Mouse (Mus musculus) small intestine, adult 2 months (tissue): ENCODE measurements at regions not wholly inside any gene's neighbourhood (a gene's known extent, or its start where the extent isn't known, plus 50 kb on each side); places are given as distances from the start of the nearest gene placed in this dataset.
A peak's percentile ranks its signal among the peaks of the same experiment; 100 is the strongest.

ENCODE experiments used
- H3K27ac ChIP-seq: fragments of 200-500 bp; 2 replicates; pipeline ENCODE4 v1.5.1; 2012; ENCODE audit warnings: low read depth, low read length, control low read depth, inconsistent platforms; ENCODE audit not compliant: insufficient read depth
- H3K27me3 ChIP-seq: fragments of 200-500 bp; 2 replicates; pipeline ENCODE4 v1.6.1; 2012; ENCODE audit warnings: mild to moderate bottlenecking, moderate library complexity, low read length, inconsistent platforms; ENCODE audit not compliant: control insufficient read depth, insufficient read depth
- H3K36me3 ChIP-seq: fragments of 200-500 bp; 2 replicates; pipeline ENCODE4 v1.6.1; 2012; ENCODE audit warnings: mild to moderate bottlenecking, low read length, control low read depth, inconsistent platforms; ENCODE audit not compliant: control insufficient read depth, insufficient read depth
- H3K4me1 ChIP-seq: fragments of 200-500 bp; 2 replicates; pipeline ENCODE4 v1.6.1; 2012; ENCODE audit warnings: low read length, inconsistent platforms, mixed read lengths; ENCODE audit not compliant: control insufficient read depth, insufficient read depth, insufficient read length
- H3K4me3 ChIP-seq: fragments of 200-500 bp; 2 replicates; pipeline ENCODE4 v1.5.1; 2012; ENCODE audit warnings: low read depth, mild to moderate bottlenecking, control low read depth, inconsistent platforms, low read length, moderate library complexity
- CTCF ChIP-seq: fragments of 200-500 bp; IDR thresholded peaks from 2 replicates; pipeline ENCODE4 v1.5.1; 2012; ENCODE audit warnings: low read depth, mild to moderate bottlenecking, control low read depth, inconsistent platforms, low read length, moderate library complexity, mixed read lengths; ENCODE audit not compliant: insufficient replicate concordance, insufficient read length; ENCODE audit errors: extremely low read depth
- POLR2A ChIP-seq: fragments of 200-500 bp; IDR thresholded peaks from 2 replicates; pipeline ENCODE4 v1.6.1; 2012; ENCODE audit warnings: low read depth, mild to moderate bottlenecking, control low read depth, inconsistent platforms, low read length, moderate library complexity
- WGBS: fragments of 180-500 bp; shearing (Covaris S2); methylation state at CpG from one replicate; pipeline ENCODE4 v1.1.7; 2018; 5-methylcytosine and 5-hydroxymethylcytosine counted together

- H3K4me1 ChIP-seq: no peaks in the 10 kb centered on the region
- WGBS: 63% methylated on average over 7 of the region's 7 CpGs
- no peaks in the 10 kb centered on the region for H3K36me3 ChIP-seq
- TF ChIP-seq CTCF (no peak), POLR2A (no peak)
- no peaks in the 10 kb centered on the region for H3K27me3 ChIP-seq
- H3K27ac ChIP-seq: no peak overlapping the region
- no peak overlapping the region for H3K4me3 ChIP-seq
These were observed 367.9 kb downstream of the Pbx1 start for GRCm38 (mm10) chr1:168064065-168064664.

- no peaks in the 10 kb centered on the region for H3K4me1 ChIP-seq
- H3K27me3 ChIP-seq: no peaks in the 10 kb centered on the region
- 62% methylated on average over 6 of the region's 6 CpGs for WGBS
- no peaks in the 10 kb centered on the region for H3K36me3 ChIP-seq
- TF ChIP-seq POLR2A: no peak
- no peak for TF ChIP-seq CTCF
- no peak overlapping the region for H3K27ac ChIP-seq
- H3K4me3 ChIP-seq: no peak overlapping the region
These were observed 366.4 kb downstream of the Pbx1 start for GRCm38 (mm10) chr1:168065598-168066041.

- no peak overlapping the region for H3K27ac ChIP-seq
These were observed 365.3 kb downstream of the Pbx1 start for GRCm38 (mm10) chr1:168066810-168067209.

GRCm38 (mm10) chr1:168068003-168068919 lies 363.8 kb downstream of the Pbx1 start:
- Histone ChIP-seq H3K36me3 (no peaks in the 10 kb centered on the region), H3K27ac (peak overlapping the region; percentile 53), H3K4me3 (no peak overlapping the region), H3K4me1 (no peaks in the 10 kb centered on the region), H3K27me3 (no peaks in the 10 kb centered on the region)
- TF ChIP-seq CTCF (no peak), POLR2A (no peak)
- 62% methylated on average over 9 of the region's 9 CpGs for WGBS

More at GRCm38 (mm10) chr1:168066810-168067209, 365.3 kb downstream of the Pbx1 start:
- H3K4me1 ChIP-seq: no peaks in the 10 kb centered on the region
- H3K36me3 ChIP-seq: no peaks in the 10 kb centered on the region
- no peak overlapping the region for H3K4me3 ChIP-seq
- TF ChIP-seq POLR2A (no peak), CTCF (no peak)
- H3K27me3 ChIP-seq: no peaks in the 10 kb centered on the region
- 53% methylated on average over 6 of the region's 6 CpGs for WGBS

- 83% methylated on average over 1 of the region's 1 CpGs for WGBS
- Histone ChIP-seq H3K27me3 (no peaks in the 10 kb centered on the region), H3K36me3 (no peaks in the 10 kb centered on the region), H3K4me3 (no peak overlapping the region), H3K27ac (no peak overlapping the region), H3K4me1 (no peaks in the 10 kb centered on the region)
- TF ChIP-seq POLR2A (no peak), CTCF (no peak)
These were observed 363.0 kb downstream of the Pbx1 start for GRCm38 (mm10) chr1:168068920-168069590.
